Mouse (Mus musculus) c-Kit-positive CD71-negative TER-119-negative erythroid progenitor cells, embryonic 14.5 days (primary cell): ENCODE measurements around the gene Iglon5.
A peak's percentile ranks its signal among the peaks of the same experiment; 100 is the strongest.

ENCODE experiments used
- DNase-seq: peaks from one replicate; pipeline ENCODE4 v3.0.0-alpha.2; 2013; ENCODE audit warnings: low read depth

Gene Iglon5

DNA sequence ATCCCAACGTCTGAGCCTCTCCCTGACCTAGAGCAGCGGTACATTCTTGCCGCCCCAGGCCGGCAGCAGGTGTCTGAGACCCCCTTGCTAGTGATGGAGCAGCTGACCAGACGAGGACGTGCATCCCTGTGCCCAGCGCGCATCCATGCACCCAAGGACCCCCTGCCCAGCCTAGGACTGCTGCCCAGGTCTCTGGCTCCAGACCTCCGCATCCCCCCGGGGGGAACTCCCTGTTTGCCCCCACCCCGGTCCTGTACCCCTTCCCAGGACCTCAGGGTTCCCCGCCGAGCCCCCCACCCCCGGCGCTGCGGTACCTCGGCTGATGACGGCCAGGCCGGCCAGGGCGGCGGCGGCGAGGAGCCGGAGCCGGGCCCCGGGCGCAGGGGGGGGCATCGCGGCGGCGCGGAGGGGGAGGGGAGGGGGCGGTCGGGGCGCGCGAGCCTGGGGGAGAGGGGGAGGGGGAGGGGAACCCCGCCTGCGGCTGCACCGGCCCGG is at the start of gene Iglon5:
Gene Iglon5 (minus strand): TSS at position 445 of the 495 bp plus-strand sequence.
- DNase-seq: no peak

DNA sequence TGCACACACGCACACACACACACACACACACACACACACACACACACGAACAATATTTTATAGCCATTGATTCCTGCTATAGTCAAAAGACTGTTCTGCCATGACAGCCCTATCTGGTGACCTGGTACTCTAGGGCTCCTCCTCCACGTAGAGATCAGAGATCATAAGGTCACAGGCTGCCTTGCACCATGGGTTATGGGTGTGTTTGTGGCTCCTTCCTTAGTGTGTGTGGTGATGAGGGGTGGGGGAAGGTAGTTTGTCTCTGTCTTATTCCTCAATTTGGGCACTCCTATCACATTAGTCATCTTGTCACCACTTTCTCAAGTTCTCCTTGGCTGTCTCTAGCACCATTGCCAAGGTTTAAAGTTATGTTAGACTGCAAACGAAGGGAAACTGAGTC is 48.6 kb upstream of the Iglon5 start:
- no peak for DNase-seq

DNA sequence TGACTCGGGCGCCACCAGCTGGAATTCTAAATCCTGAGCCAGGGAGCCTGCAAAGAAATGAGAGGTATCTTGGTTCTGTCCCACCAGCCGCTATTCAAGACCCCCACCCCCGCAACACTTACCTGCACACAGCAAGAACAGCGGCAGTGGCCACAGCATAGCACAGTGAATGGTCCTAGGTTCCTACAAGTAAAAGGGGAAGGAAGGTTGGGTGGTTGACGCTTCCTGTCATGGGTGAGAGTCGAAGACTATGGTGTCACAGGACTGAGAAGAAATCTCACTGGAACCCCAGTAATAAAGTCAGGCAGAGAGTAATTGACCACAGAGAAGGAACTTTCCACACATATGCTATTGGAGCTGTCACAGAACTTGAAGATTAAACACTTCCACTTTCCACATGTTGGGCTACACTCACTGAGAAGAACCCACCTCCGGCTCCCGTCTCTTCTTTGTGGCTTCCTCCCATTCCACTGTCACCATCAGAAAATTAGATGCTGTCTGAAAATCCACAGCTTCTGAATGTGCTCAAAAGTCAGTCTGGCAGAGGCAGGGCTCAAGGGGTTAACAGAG is 43.1 kb upstream of the Iglon5 start:
- peak; percentile 37 for DNase-seq

DNA sequence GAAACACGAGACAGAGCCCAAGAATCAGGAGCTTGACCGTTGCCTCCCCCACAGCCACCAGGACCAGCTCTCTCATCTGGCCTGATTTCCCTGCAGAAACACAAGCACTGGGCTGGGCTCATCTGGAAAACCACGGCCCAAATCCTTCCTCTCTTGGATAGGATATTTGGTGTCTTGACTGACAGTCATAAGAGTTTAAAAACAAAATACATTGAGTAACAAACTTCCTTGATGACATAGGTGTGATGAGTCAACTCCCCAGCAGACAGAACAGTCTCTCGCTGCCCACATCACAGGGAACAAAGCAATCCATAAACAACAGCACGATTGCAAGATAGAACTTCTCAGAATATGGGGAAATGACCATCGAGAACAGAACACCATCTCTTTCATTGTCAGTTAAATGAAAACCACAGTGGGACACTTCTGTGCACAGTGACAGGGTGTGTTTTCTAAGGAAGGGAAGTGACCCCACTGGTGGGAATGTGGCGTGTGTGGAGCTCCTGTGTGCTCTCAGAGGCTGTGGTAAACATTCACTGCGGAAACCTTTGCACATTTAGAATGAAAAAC is 40.4 kb upstream of the Iglon5 start:
- DNase-seq: peak; percentile 30

DNA sequence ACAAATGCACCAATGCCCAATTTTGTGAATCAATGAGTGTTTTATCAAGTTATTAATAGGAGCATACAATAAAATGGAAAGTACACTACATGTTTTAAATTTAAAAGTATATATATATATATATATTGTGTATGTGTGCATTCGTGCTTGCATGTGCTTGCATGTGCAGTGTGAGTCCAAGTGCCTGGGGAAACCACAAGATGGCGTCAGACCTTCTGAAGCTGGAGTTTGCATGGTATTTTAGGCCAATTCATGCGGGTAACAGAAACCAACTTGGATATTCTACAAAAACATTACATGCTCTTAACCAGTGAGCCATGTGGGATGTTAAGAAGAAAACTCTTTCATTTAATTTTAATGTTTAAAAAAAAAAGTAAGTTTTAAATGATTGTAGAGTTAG is 35.4 kb upstream of the Iglon5 start:
- DNase-seq: peak; percentile 29

DNA sequence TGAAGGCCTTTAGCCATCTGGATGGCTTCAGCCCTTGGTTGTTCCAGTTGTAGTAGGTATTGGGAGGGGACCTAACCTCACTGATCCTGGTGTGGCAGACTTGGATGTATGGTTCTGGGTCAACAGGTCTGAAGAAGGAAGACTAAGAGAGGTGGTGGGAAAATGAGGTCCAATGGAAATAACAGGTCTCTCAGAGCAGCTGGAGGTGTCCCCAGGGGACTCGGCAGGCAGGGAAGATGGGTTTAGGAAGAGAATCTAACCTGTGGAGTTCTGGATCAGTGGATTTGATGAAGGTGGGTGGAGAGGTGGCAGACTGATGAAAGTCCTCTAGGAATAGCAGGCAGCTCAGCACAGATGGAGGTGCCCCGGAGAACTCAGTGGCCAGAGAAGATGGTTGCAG is 32.9 kb upstream of the Iglon5 start:
- no peak for DNase-seq

DNA sequence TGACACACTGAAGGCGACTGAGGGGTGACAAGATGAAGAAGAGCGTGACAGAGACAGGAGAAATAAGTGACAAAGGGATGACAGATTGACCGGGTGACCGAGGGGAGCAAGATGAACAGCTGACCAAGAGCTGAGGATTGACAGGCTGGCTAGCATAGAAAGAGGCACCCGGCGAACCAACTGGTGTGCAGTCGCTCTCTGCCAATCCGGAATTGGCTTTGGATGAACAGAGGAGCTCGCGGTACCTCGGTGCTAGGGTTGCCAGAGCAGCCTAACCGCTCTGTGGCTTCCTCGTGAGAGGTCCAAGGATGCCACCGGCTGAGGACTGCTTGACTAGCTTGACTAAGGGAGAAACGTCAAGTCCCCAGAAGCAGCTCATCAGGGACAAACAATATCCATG is 28.5 kb upstream of the Iglon5 start:
- no peak for DNase-seq

DNA sequence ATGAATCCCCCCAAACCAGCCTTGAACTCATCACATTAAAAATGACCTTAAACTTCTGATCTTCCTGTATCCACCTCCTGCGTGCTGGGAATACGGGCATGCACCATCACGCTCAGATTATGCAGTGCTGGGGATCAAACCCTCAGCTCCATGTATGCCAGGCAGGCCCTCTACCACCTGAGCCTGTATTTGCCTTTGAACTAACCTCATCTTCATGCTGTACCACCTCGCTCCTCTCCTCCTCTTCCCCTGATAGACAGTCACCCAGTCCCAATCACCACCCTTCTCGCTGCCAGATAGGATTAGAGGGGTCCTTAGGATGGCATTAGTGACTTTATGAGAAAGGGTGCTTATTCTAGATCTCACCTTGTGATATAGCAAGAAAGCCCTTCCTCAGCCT is 25.2 kb upstream of the Iglon5 start:
- no peak for DNase-seq

DNA sequence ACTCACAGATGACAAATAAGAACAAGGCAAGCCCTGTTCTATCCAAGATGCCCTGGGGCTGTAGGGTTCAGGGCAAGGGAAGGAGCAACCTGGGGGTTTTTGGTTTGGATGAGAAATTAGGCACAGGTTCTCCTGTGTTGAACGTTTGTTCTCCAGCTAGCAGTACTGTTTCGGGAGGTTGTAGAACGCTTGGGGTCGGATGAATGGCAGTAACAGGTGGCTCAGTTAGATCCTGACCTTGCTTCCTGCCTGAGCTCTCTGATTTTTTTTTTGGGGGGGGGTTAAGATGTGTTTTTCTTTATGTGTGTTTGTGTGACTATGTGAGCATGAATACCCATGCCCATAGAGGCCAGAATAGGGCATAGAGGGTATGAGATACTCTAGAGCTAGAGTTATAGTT is 22.6 kb upstream of the Iglon5 start:
- no peak for DNase-seq

DNA sequence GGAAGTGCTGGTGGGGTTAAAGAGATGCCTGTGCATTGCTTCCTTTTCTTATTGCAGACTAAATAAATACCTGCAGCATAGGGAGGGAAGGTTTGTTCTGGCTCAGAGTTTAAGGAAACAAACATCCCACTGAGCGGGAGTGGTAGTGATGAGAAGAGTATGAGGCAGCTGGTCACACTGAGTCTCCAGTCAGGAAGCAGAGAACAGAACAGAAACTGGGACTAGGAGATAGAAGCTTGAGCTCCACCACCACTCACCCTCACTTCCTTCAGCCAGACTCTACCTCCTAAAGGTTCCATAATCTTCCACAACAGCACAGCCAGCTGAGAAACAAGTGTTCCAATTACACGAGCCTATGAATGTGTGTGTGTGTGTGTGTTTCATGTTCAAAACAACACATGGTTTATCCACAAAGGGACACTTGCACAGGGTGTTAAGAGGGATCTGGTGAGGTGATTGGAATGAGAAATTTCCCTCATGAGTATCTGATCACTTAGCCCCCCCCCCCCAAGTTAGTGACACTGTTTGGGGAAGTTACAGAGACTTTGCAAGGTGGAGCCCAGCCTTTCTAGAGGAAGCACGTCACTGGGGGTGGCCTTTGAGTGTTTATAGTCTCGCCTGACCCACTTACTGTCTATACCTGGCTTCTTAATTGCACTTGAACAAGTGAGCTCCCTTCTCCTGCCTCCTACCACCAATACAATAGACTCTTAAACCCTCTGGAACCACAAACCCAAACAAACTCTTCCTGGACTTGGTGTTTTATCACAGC is 22.0 kb upstream of the Iglon5 start:
- no peak for DNase-seq

DNA sequence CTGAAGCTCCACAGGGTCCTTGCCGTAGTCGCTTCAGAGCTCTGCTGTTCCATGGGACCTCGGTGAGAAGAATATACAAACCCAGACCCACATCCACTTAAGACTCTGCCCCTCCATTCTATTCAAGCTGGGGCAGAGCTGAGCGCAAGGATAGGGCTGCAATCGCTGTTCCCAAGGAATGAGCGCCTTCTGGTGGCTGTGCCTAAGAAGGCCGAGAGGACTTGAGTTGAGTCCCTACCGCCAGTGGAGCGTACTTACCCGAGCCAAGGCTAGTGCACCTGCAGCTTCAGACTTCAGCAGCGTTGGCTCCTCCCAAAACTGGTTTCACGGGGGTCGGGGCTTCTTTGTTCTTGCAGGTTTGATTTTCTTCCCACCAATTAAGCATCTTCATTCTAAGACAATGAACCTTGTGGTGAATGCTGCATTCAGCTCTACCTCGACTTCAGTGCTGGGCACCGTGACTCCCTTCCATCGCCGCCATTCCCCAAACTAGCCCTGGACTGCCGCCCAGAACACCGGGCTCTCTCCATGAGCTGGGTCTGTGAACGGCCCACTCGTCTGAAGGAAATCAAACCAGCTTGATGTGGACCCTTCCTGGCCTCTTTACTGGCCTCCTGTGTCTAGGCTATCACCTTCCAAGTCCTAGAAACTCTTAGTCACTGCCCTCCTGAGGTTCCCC is 5.6 kb upstream of the Iglon5 start:
- DNase-seq: no peak

DNA sequence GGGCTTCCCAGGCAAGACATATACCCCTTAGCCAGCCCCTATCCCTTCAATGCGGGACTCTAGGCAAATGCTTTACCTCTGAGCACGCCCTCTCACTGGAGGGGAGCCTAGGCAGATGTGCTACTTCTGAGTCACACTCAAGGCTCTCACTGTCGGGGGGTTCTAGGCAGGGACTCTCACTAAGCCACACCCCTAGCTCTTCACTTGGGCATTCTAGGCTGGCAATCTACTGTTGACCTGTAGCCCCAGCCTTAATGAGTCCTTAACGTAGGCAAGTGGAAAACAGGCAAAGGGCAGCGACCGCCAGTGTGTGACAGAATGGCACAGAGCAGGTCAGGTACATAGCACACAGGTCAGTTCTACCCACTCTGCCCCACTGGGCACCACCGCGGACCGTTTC is 986 bp upstream of the Iglon5 start:
- DNase-seq: no peak

DNA sequence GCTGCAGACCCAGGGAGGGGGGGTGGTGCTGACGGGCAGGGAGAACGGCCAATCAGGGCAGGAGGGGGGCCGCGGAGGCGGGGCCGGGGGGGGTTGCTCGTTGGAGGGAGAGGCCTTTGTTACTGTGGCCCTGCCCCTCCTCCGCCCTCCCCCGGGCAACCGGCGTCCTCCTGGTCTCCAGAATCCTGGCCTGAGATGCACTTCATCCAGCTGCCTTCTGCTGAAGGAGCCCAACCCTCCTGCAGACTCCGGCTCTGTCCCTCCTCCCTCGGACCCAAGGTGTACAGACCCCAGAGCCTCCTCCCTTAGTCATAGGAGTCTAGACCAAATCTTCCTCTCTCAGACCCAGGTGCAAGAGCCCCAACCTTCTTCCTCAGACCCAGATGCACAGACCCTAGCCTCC is 308 bp upstream of the Iglon5 start:
- no peak for DNase-seq

DNA sequence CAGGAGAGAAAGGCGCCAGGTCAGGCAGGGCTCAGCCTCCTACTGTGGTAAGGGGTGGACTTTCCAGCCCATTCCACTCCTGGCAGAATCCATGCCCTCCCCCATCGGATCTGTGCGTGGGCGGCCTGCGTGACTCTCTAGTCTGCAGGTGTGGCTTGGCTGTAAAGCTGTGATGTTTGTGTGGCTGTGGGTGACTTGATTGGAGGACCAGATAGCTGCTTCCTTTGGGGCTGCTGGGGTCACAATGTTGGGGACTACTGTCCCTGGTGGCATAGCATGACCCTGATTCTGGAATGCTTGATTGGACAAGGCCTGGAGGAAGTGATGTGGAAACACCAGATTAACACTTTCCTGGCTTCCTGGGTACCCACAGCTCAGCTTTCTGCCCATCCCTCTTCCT is 1.2 kb downstream of the Iglon5 start:
- no peak for DNase-seq

DNA sequence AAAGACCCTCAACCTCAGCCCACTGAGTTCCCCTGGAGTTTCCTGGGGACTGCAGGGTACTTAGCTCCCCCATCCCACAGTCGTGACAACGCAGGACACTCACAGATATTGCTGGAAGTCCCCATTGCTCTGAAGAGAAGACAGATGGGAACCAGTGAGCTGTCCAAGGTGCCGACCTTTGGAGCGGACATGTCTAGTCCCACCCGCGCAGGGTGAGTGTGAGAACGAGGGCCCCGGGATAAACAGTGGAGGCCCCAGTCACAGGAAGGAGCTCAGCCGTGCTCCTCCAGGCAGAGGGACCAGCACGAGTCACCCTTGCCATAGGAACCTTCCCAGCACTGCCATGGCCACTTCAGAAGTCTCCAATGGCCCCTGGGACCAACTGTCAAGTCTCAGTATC is 6.6 kb downstream of the Iglon5 start:
- no peak for DNase-seq

DNA sequence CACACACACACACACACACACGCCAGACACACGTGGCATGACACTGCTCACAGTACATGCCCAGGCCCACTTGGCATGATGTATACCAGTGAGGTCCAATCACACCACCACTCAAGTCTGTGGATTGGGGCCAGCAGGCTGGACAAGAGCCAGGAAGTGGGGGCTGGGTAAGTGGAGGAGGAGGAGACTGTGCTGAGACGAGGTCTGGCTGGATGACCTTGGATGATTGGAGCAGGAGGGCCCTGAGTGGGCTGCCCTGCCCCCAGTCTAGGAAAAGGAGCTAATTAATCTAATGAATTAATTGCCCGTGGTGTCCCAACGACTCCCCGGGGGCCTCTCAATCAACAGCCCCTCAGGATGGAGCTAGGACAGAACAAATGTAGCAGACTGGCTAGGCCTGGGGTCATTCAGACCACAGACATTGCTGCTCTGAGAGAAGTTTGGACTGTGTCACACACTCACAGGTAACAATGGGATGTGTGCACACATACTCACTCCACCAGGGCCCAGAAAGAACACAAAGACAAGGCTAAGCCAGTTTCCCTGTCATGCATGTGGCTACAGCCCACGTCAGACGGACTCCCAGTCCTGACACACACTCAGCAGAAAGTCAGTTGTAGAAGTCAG is 7.7 kb downstream of the Iglon5 start:
- no peak for DNase-seq

DNA sequence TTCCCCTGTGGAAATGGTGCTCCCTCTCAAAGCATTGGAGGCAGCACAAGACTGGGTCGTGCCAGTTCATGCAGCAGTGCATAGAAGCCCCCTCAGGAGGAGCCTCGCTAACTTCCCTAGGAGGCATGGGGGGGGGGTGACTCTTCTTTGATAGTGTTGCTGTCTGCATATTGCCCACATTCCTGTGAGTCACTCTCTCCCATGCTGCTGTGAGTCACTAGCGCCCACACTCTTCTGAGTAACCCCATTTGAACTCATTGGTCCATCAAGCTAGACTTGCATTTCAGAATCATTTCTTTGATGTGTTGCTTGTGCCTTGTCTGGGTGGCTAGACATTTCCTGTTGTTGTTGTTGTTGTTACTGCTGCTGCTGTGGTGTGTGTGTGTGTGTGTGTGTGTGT is 8.7 kb downstream of the Iglon5 start:
- DNase-seq: no peak

DNA sequence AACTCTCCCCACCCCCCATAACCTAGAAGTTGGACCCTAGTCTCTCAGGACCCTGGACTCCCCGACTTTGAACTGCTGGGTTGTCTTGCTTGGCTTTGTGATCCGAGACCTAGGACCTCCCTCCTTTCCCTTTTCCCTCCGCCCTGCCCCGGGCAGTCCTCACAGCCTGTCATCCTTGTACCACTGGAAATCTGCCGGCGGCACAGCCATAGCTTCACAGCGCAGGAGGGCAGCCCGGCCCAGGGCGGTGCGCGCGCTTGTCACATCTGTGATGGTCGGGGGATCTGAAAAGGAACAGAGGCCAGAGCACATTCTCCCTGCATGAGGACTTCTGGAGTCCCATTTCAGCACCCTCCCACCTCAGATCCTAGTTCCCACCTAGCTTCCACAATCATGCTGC is 13.5 kb downstream of the Iglon5 start:
- no peak for DNase-seq

DNA sequence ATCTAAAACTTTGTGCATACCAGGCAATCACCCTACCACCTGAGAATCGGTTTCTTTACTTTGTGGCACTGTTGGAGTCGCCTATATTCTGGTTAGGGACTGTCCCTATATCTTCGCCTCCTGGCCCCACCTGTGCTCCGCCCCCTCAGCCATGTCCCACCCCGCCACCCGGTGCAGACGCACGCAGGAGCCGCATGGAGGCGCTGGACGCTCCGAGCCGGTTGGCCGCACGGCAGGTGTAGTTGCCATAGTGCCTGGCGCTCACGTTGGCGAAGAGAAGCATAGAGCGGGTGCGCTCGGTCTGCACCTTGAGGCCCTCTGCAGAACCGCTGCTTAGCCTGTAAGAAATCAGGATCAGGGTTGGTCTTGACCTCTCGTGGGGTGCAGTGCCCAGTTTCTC is 14.2 kb downstream of the Iglon5 start:
- no peak for DNase-seq

DNA sequence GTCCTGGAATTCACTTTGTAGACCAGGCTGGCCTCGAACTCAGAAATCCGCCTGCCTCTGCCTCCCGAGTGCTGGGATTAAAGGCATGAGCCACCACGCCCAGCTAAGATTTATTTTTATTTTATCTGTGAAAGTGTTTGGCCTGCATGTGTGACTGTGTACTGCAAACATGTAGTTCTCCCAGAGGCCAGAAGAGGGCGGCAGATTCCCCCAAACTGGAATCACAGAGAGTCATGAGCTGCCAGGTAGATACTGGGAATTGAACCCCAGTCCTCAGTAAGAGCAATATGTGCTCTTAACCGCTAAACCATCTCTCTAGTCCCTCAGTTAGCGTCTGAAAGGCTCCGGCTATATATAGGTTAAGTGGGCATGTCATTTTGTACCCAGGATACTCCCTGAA is 19.5 kb downstream of the Iglon5 start:
- peak; percentile 44 for DNase-seq

DNA sequence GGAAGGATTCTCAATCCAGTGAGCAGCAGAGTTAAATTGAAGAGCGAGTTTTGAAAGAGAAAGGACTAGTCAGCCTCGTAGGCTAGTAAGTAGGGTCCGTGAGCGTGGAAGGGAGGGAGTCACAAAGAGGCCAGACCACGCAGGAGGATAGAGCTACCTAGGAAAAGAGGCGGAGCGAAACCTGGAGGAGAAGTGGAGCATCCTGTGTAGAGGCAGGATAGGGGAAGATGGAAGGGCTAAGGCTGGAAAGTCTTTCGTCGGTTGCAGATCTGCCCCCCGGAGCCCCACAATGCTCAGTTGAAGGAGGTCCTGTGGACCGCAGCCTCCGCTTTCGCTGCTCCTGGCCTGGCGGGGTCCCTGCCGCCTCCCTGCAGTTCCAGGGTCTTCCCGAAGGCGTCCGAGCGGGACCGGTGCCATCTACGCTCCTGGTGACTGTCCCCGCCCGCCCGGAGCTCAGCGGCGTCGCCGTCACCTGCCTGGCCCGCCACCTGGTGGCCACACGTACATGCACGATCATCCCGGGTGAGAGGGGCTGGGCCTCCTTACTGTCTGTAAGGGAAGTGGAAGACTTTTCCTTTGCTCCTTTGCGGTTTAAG is 23.7 kb downstream of the Iglon5 start:
- DNase-seq: peak; percentile 71
